Mouse (Mus musculus): Measurements from ENCODE around the gene Cdkal1.

- no peak for TF ChIP-seq MAX (IDR thresholded peaks at IDR 0.05; ENCODE audit: low read depth)
- TF ChIP-seq CEBPB (IDR thresholded peaks at IDR 0.05; ENCODE audit: insufficient read depth, poor library complexity, severe bottlenecking) = no peak
- no peak for TF ChIP-seq E2F4 (IDR thresholded peaks at IDR 0.05; ENCODE audit: insufficient read depth)
Measured at GRCm38 (mm10) chr13:29791439-29791838, 64.0 kb downstream of the Cdkal1 start.

All from myocyte (in vitro differentiated cells).